Mouse (Mus musculus) bone marrow macrophage, adult 2 months (primary cell): ENCODE measurements around the gene Ibtk. TPM values are rescaled to one million over a fixed set of nuclear protein-coding genes. Genes with fewer than 3 reads are reported as not detected.
"Not testable (repeated sequence)": the region's sequence is repeated elsewhere in the genome, so short reads cannot be mapped to it uniquely, and the experiment has no call there.

ENCODE experiments used
- H3K27ac ChIP-seq: 2 replicates; pipeline ENCODE4 v1.5.1; 2012; ENCODE audit warnings: low read depth, low read length; ENCODE audit not compliant: insufficient read depth
- H3K4me1 ChIP-seq: 2 replicates; pipeline ENCODE4 v1.6.1; 2012; ENCODE audit warnings: low read length; ENCODE audit not compliant: control insufficient read depth, insufficient read depth
- H3K4me3 ChIP-seq: 2 replicates; pipeline ENCODE4 v1.5.1; 2012; ENCODE audit warnings: mild to moderate bottlenecking, low read length, moderate library complexity; ENCODE audit not compliant: insufficient read depth
- CTCF ChIP-seq: IDR thresholded peaks from 2 replicates; pipeline ENCODE4 v1.5.1; 2012; ENCODE audit warnings: low read depth, mild to moderate bottlenecking, low read length, moderate library complexity
- POLR2A ChIP-seq: IDR thresholded peaks from 2 replicates; pipeline ENCODE4 v1.6.1; 2012; ENCODE audit warnings: mild to moderate bottlenecking, low read depth, low read length, borderline replicate concordance
- polyA plus RNA-seq: library from polyadenylated mRNA; stranded (reverse); fragments of >200 nt; gene quantifications from 2 replicates; pipeline ENCODE4 v1.2.4, GENCODE M21; 2012; ENCODE audit not compliant: missing spikeins, insufficient read depth, insufficient read length

The Ibtk gene
- 7.9 and 8.5 TPM in 2 replicates for polyA plus RNA-seq

- peak; percentile 29; the same call in 1 of the 2 replicates for TF ChIP-seq POLR2A
- TF ChIP-seq CTCF: no peak
- Histone ChIP-seq H3K4me1 (peaks cover 5% of the 10 kb centered on the region), H3K27ac (peak within 1 kb of the TSS; percentile 73), H3K4me3 (peak within 1 kb of the TSS; percentile 80)
These were observed at the start of gene Ibtk for GRCm38 (mm10) chr9:85749142-85749921. Gene Ibtk, minus strand, starts transcription at chr9:85749334.

- not testable (repeated sequence) for H3K27ac ChIP-seq, H3K4me3 ChIP-seq, H3K4me1 ChIP-seq
These were observed 42.4 kb upstream of the Ibtk start for GRCm38 (mm10) chr9:85791521-85791920.

- Histone ChIP-seq H3K4me3 (no peak overlapping the region), H3K27ac (no peak overlapping the region)
These were observed 31.1 kb upstream of the Ibtk start for GRCm38 (mm10) chr9:85780249-85780648.

GRCm38 (mm10) chr9:85779458-85779857 lies 30.3 kb upstream of the Ibtk start:
- Histone ChIP-seq H3K27ac (no peak overlapping the region), H3K4me1 (no peaks in the 10 kb centered on the region), H3K4me3 (no peak overlapping the region)
- TF ChIP-seq POLR2A (no peak), CTCF (no peak)

More at GRCm38 (mm10) chr9:85780249-85780648, 31.1 kb upstream of the Ibtk start:
- H3K4me1 ChIP-seq: no peaks in the 10 kb centered on the region
- no peak for TF ChIP-seq CTCF
- no peak for TF ChIP-seq POLR2A

GRCm38 (mm10) chr9:85777544-85777943 lies 28.4 kb upstream of the Ibtk start:
- Histone ChIP-seq H3K4me1 (no peaks in the 10 kb centered on the region), H3K27ac (no peak overlapping the region), H3K4me3 (no peak overlapping the region)
- no peak for TF ChIP-seq CTCF
- no peak for TF ChIP-seq POLR2A

GRCm38 (mm10) chr9:85772280-85772679 lies 23.1 kb upstream of the Ibtk start:
- TF ChIP-seq CTCF (no peak), POLR2A (no peak)

GRCm38 (mm10) chr9:85771454-85771853 lies 22.3 kb upstream of the Ibtk start:
- H3K4me3 ChIP-seq: no peak overlapping the region
- TF ChIP-seq POLR2A (no peak), CTCF (no peak)
- H3K27ac ChIP-seq: no peak overlapping the region
- peaks cover 7% of the 10 kb centered on the region for H3K4me1 ChIP-seq

More at GRCm38 (mm10) chr9:85772280-85772679, 23.1 kb upstream of the Ibtk start:
- H3K4me1 ChIP-seq: peaks cover 7% of the 10 kb centered on the region
- no peak overlapping the region for H3K4me3 ChIP-seq
- no peak overlapping the region for H3K27ac ChIP-seq

- no peak for TF ChIP-seq POLR2A
- no peak for TF ChIP-seq CTCF
- H3K4me1 ChIP-seq: peaks cover 7% of the 10 kb centered on the region
- H3K27ac ChIP-seq: no peak overlapping the region
- no peak overlapping the region for H3K4me3 ChIP-seq
These were observed 21.2 kb upstream of the Ibtk start for GRCm38 (mm10) chr9:85770369-85770768.

GRCm38 (mm10) chr9:85769057-85769789 lies 20.1 kb upstream of the Ibtk start:
- no peak overlapping the region for H3K27ac ChIP-seq
- TF ChIP-seq CTCF: no peak
- TF ChIP-seq POLR2A: no peak
- peaks cover 7% of the 10 kb centered on the region for H3K4me1 ChIP-seq
- no peak overlapping the region for H3K4me3 ChIP-seq

GRCm38 (mm10) chr9:85767255-85767654 lies 18.1 kb upstream of the Ibtk start:
- TF ChIP-seq CTCF (no peak), POLR2A (no peak)
- Histone ChIP-seq H3K4me3 (no peak overlapping the region), H3K4me1 (peaks cover 7% of the 10 kb centered on the region), H3K27ac (no peak overlapping the region)
